Mouse (Mus musculus) heart, embryonic 16.5 days (tissue): ENCODE measurements around the gene Lman1l. TPM values are rescaled to one million over a fixed set of nuclear protein-coding genes. Genes with fewer than 3 reads are reported as not detected.
A peak's percentile ranks its signal among the peaks of the same experiment; 100 is the strongest.

Experiments
- ATAC-seq: fragments of 200-750 bp; cut with Nextera tagmentation; replicated peaks from 2 replicates; pipeline ENCODE4 v1.8.0; 2017; ENCODE audit warnings: moderate number of reproducible peaks; ENCODE audit not compliant: insufficient read depth, low FRiP score; ENCODE audit errors: extremely low read depth
- H3K27ac ChIP-seq: fragments of 300-500 bp; sonication (generic); 2 replicates; pipeline ENCODE4 v1.5.1; 2014; ENCODE audit warnings: mild to moderate bottlenecking, low read length, control low read depth, moderate library complexity
- H3K27me3 ChIP-seq: fragments of 300-500 bp; sonication (generic); 2 replicates; pipeline ENCODE4 v1.6.1; 2014; ENCODE audit warnings: low read length, mixed read lengths; ENCODE audit not compliant: control insufficient read depth, insufficient read depth
- H3K36me3 ChIP-seq: fragments of 300-500 bp; sonication (generic); 2 replicates; pipeline ENCODE4 v1.6.1; 2014; ENCODE audit not compliant: control insufficient read depth, insufficient read depth
- H3K4me1 ChIP-seq: fragments of 300-500 bp; sonication (generic); 2 replicates; pipeline ENCODE4 v1.6.1; 2014; ENCODE audit warnings: low read length, mixed read lengths; ENCODE audit not compliant: control insufficient read depth, insufficient read depth
- H3K4me2 ChIP-seq: fragments of 300-500 bp; sonication (generic); 2 replicates; pipeline ENCODE4 v1.6.1; 2014; ENCODE audit warnings: low read depth, mild to moderate bottlenecking, control low read depth, low read length
- H3K4me3 ChIP-seq: fragments of 300-500 bp; sonication (generic); 2 replicates; pipeline ENCODE4 v1.5.1; 2014; ENCODE audit warnings: mild to moderate bottlenecking, control low read depth, low read length
- H3K9ac ChIP-seq: fragments of 300-500 bp; sonication (generic); 2 replicates; pipeline ENCODE4 v1.6.1; 2014; ENCODE audit warnings: low read length, control low read depth
- H3K9me3 ChIP-seq: fragments of 300-500 bp; sonication (generic); replicated peaks from 2 replicates; pipeline ENCODE4 v1.6.1; 2016; ENCODE audit warnings: low read length; ENCODE audit not compliant: control insufficient read depth
- WGBS: fragments of 180-500 bp; shearing (Covaris S2); extraction: QIAGEN DNeasy Blood & Tissue Kit; methylation state at CpG from one replicate; pipeline ENCODE4 v1.1.7; 2014; 5-methylcytosine and 5-hydroxymethylcytosine counted together
- polyA plus RNA-seq: library from polyadenylated mRNA; unstranded; fragments of >200 nt; fragmentation: Nextera tagmentation; extraction: Ambion mirVana; gene quantifications from 2 replicates; pipeline ENCODE4 v1.2.1, GENCODE M21; 2015

Gene Lman1l
- polyA plus RNA-seq, 1 experiment from 2014 or later = not detected

DNA sequence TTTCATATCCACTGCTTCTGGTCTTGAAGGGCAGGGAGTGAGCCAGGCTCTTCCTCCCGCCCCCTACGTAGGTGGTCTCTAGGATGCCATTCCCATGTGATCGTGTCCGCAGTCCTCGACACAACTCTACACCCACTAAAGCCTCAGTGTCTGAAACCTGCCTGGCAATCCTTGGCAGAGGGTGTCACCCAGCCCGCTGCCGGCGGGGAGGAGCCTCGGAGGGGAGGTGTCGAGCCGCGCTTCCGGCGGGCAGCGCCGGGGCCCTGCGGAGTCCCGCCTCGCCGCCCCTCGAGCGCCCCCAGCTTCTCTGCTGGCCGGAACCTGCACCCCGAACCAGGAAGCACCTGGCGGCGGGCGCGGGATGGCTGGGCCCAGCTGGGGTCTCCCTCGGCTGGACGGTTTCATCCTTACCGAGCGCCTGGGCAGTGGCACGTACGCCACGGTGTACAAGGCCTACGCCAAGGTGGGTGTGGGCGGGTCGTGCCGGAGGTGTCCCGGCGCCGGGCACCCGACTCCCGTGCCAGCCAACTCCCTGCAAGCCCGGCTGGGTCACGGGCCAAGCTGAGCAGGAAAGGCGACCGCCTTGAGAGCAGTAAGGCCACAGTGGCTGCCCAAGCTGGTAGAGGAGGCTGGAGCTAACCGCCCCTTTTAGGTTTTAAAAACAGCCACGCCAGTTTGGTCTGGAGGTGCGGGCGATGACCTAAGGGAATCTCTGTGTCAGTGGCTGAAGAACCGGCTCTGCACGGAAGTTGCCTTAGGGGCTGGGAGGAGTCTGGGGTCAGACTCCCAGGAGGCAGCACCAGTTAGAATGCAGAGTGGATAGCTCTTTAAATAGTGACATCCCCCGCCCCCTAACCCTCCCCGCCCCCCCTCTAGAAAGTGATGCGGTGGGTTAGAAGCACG is 31.1 kb downstream of the Lman1l start, which contains the start of gene Ulk3:
Gene Ulk3, plus strand, starts transcription at position 229 of the 903 bp plus-strand sequence.
- WGBS = under 1% methylated on average over 58 of the region's 58 CpGs
- H3K9ac ChIP-seq = peak within 1 kb of the TSS; percentile 87
- peak; percentile 85 for ATAC-seq
- H3K9me3 ChIP-seq = no peaks in the 10 kb centered on the region
- peak within 1 kb of the TSS; percentile 94 for H3K4me2 ChIP-seq
- H3K36me3 ChIP-seq = peaks cover 18% of the 10 kb centered on the region
- peak within 1 kb of the TSS; percentile 76 for H3K4me3 ChIP-seq
- peak within 1 kb of the TSS; percentile 84 for H3K27ac ChIP-seq
- no peaks in the 10 kb centered on the region for H3K27me3 ChIP-seq
- H3K4me1 ChIP-seq = peaks cover 11% of the 10 kb centered on the region; the same call in 1 of the 2 replicates

DNA sequence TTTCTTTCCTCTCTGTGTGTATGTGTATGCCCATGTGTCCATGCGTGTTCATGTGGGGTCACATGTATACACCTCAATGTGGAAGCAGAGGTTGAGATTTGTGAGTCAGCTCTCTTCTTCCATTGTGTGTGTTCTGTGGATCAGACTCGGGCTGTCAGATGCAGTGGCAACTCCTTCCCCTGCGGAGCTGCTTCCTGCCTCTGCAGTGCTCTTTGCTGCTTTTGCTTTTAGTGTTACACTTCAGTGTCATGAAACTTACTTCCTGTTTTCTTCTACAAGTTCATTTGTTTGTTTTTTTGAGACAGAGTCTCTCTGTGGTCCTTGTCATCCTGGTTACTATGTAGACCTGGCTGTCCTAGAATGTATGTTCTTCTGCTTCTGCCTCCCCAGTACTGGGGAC is 35.6 kb downstream of the Lman1l start:
- Histone ChIP-seq H3K27ac (no peak overlapping the region), H3K27me3 (no peaks in the 10 kb centered on the region), H3K36me3 (peaks cover 37% of the 10 kb centered on the region), H3K4me3 (no peak overlapping the region), H3K9ac (no peak overlapping the region), H3K4me1 (peaks cover 8% of the 10 kb centered on the region; the same call in 1 of the 2 replicates), H3K4me2 (no peak overlapping the region), H3K9me3 (no peaks in the 10 kb centered on the region)
- ATAC-seq = no peak
- 73% methylated on average over 3 of the region's 3 CpGs for WGBS

DNA sequence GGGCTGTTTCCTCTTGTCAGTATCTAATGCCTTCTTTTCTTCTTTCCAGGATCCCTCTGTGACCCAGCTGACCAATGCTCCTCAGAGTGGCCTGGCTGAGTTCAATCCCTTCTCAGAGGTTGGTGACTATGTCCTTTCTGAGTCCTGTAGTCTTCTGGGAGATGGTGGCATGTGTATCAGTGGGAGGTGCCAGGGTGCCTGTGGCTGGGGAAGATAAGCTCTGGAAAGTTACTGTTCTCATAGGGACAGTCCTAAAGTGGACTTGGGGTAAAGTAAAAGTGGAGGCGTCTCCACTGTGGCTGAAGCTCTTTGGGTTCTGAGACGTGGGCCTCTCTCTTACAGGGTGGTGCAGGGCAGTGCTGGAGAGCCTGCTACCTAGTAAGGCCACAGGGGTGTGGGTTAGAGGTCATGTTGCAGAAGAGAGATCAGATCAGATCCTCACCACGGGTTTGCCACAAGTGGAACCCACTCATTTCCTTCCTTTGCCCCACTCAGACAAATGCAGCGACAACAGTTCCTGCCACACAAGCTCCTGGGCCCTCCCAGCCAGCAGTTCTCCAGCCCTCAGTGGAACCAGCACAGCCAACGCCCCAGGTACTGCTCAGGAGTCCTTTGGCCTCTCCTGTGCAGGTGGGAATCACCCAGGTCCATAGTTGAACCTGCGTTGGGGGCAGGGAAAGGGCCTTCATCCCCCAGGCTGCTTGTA is 43.3 kb downstream of the Lman1l start:
- H3K27me3 ChIP-seq = no peaks in the 10 kb centered on the region
- H3K4me1 ChIP-seq = no peaks in the 10 kb centered on the region
- H3K36me3 ChIP-seq = peaks cover 31% of the 10 kb centered on the region
- H3K27ac ChIP-seq = no peak overlapping the region
- no peak for ATAC-seq
- no peak overlapping the region for H3K4me2 ChIP-seq
- WGBS = 68% methylated on average over 6 of the region's 6 CpGs
- H3K9me3 ChIP-seq = no peaks in the 10 kb centered on the region
- no peak overlapping the region for H3K9ac ChIP-seq
- no peak overlapping the region for H3K4me3 ChIP-seq

DNA sequence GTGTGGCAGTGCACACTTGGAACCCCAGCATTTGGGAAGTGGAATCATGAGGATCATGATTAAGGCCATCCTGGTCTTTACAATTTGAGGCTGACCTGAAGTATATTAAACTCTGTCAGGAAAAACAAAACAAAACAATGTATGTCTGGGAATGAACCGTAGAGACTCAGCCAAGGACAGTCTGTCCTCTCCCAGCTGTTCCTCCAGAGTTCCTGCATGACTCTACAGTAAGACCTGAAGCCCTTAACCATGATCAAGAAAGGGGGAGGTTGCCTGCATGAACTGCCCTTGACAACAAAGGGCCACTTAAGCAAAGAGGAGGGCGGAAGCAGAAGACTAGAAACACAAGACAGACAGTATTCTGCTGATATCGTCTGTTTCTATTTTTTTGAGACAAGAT is 45.0 kb downstream of the Lman1l start:
- 61% methylated on average over 3 of the region's 3 CpGs for WGBS
- Histone ChIP-seq H3K27me3 (no peaks in the 10 kb centered on the region), H3K9ac (no peak overlapping the region), H3K36me3 (peaks cover 18% of the 10 kb centered on the region), H3K9me3 (no peaks in the 10 kb centered on the region), H3K27ac (no peak overlapping the region), H3K4me2 (no peak overlapping the region), H3K4me1 (no peaks in the 10 kb centered on the region), H3K4me3 (no peak overlapping the region)
- no peak for ATAC-seq

DNA sequence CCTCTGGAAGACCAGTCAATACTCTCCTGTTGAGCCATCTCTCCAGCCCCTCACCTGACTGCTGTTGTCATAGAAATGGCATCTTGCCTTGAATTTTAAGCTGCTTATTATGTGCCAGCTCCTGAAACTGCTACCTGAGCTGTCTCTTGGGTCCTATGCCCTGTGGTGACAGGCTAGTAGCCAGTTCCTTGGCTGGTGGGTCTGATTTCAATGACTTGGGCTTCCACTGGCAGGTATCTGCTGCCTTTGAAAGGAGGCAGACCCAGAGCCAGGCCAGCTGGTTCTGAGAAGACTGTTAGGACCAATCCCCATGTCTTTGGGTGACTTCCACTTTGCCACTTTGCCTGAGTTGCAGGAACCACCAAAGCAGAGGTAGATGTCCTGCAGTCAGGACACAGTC is 46.2 kb downstream of the Lman1l start:
- no peak overlapping the region for H3K4me3 ChIP-seq

DNA sequence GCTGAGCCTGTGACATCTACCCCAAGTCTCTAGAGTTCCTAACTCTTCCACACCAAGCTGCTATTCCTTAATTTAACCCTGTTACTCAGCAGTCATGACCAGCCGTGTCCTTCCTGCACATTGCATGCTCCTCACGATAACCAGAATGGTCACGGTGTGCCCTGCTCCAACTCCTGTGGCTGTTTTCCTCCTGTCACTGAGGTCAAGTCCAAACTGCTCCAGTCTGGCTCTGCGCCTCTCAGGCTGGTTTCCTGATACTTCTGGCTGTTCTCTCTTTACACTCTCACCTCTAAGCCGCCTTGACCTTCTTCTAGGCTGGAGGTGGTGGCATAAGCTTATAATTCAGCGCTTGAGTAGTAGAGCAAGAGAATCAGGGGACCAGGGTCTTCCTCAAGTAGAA is 52.1 kb downstream of the Lman1l start:
- no peak overlapping the region for H3K4me3 ChIP-seq
- no peaks in the 10 kb centered on the region for H3K9me3 ChIP-seq
- WGBS = 68% methylated on average over 6 of the region's 6 CpGs
- H3K4me2 ChIP-seq = no peak overlapping the region
- H3K9ac ChIP-seq = no peak overlapping the region
- ATAC-seq = no peak
- H3K4me1 ChIP-seq = peaks cover 11% of the 10 kb centered on the region
- H3K36me3 ChIP-seq = peaks cover 3% of the 10 kb centered on the region; the same call in 1 of the 2 replicates
- H3K27ac ChIP-seq = no peak overlapping the region
- no peaks in the 10 kb centered on the region for H3K27me3 ChIP-seq

More for the DNA sequence above, 46.2 kb downstream of the Lman1l start:
- Histone ChIP-seq H3K36me3 (peaks cover 12% of the 10 kb centered on the region), H3K4me2 (no peak overlapping the region), H3K27me3 (no peaks in the 10 kb centered on the region), H3K9ac (no peak overlapping the region), H3K9me3 (no peaks in the 10 kb centered on the region), H3K27ac (no peak overlapping the region), H3K4me1 (no peaks in the 10 kb centered on the region)
- ATAC-seq = no peak

DNA sequence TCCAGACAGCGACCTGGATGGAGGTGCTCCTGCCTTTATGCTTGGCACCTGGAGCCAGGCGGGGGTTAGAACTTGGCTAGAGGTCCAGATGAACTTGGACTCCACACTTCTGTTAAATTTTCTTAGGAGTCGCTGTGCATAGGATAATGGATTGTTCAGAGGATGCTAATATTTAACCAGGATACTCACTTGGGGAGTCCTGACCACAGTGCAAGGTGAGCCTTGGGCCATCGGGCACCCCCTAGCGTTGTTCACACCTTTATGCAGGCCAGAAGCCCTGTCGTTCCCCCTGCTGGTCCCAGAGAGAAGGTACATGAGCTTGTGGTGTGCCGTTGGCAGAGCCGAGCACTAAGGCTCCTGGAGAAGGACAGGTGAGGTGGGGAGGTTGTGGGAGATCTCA is 53.7 kb downstream of the Lman1l start:
- Histone ChIP-seq H3K4me3 (no peak overlapping the region), H3K9ac (no peak overlapping the region), H3K4me2 (no peak overlapping the region), H3K9me3 (no peaks in the 10 kb centered on the region), H3K4me1 (peaks cover 25% of the 10 kb centered on the region), H3K36me3 (peaks cover 3% of the 10 kb centered on the region; the same call in 1 of the 2 replicates), H3K27ac (no peak overlapping the region), H3K27me3 (no peaks in the 10 kb centered on the region)
- WGBS = 59% methylated on average over 8 of the region's 8 CpGs
- no peak for ATAC-seq

DNA sequence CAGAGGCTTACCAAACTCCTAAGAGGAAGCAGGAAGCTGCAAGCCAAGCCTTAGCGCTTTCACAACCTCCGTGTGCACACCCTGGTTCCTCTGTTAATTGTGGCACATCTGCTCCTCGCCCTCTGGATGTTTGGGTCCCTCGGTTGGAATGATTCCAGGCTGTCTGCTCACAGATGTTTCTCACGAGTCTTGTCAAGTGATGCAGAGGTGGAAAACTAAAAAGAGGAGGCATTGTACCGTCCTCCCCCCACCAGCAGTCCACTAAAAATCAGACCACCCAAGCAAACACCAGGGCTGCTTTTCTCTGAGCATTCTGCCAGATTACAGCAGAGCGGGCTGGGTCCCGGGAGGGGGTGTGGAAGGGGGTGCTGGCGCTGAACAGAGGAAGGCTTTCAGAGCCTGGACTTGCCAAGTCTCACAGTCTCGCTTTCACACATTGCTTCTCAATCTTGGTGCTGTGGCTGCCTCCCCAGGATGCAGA is 54.8 kb downstream of the Lman1l start:
- peaks cover 31% of the 10 kb centered on the region for H3K4me1 ChIP-seq
- H3K27me3 ChIP-seq = no peaks in the 10 kb centered on the region
- no peak overlapping the region for H3K9ac ChIP-seq
- no peak overlapping the region for H3K4me3 ChIP-seq
- 0 out of 2 replicates have a peak overlapping the region, but pooled peaks have one; percentile 6 for H3K4me2 ChIP-seq
- ATAC-seq = no peak
- 0 out of 2 replicates have a peak overlapping the region, but pooled peaks have one; percentile 2 for H3K27ac ChIP-seq
- no peaks in the 10 kb centered on the region for H3K9me3 ChIP-seq
- 33% methylated on average over 10 of the region's 10 CpGs for WGBS
- H3K36me3 ChIP-seq = peaks cover 3% of the 10 kb centered on the region; the same call in 1 of the 2 replicates

DNA sequence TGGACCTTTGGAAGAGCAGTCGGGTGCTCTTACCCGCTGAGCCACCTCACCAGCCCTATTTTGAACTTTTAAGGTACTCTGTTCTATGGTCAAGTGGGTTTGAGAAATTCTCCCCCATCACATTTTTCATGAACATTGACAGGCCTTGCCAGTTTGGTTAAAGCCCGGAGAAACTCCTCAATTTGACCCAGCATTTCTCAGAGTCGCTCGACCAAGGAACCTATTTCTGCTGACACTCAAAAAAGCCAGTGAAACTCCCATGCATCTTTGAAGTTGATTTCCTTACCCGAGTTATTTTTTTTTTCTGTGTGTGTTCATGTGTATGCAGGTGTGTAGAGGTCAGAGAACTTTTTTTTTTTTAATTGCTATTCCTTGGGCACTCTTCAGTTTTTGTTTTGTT is 56.0 kb downstream of the Lman1l start:
- Histone ChIP-seq H3K27ac (no peak overlapping the region), H3K4me1 (peaks cover 35% of the 10 kb centered on the region), H3K4me2 (no peak overlapping the region), H3K9ac (no peak overlapping the region), H3K4me3 (no peak overlapping the region), H3K27me3 (no peaks in the 10 kb centered on the region), H3K36me3 (peaks cover 3% of the 10 kb centered on the region; the same call in 1 of the 2 replicates), H3K9me3 (no peaks in the 10 kb centered on the region)
- no peak for ATAC-seq
- 92% methylated on average over 6 of the region's 6 CpGs for WGBS
